Mouse (Mus musculus) kidney, adult 2 months (tissue): ENCODE measurements around the gene Bst2. TPM values are rescaled to one million over a fixed set of nuclear protein-coding genes. Genes with fewer than 3 reads are reported as not detected.
"Not testable (repeated sequence)": the region's sequence is repeated elsewhere in the genome, so short reads cannot be mapped to it uniquely, and the experiment has no call there.

Experiments used
- DNase-seq: peaks from one replicate; pipeline ENCODE4 v3.0.0; 2021
- H3K27ac ChIP-seq: fragments of 200-500 bp; 2 replicates; pipeline ENCODE4 v1.5.1; 2012; ENCODE audit warnings: low read depth, low read length, control low read depth, inconsistent platforms; ENCODE audit not compliant: insufficient read depth
- H3K27me3 ChIP-seq: fragments of 200-500 bp; replicated peaks from 2 replicates; pipeline ENCODE4 v1.6.1; 2012; ENCODE audit warnings: mild to moderate bottlenecking, moderate library complexity, low read length, inconsistent platforms; ENCODE audit not compliant: control insufficient read depth, insufficient read depth
- H3K36me3 ChIP-seq: fragments of 200-500 bp; 2 replicates; pipeline ENCODE4 v1.6.1; 2012; ENCODE audit warnings: mild to moderate bottlenecking, moderate library complexity, low read length, inconsistent platforms; ENCODE audit not compliant: control insufficient read depth, insufficient read depth
- H3K4me1 ChIP-seq: fragments of 200-500 bp; 2 replicates; pipeline ENCODE4 v1.6.1; 2011; ENCODE audit warnings: low read length; ENCODE audit not compliant: control insufficient read depth, insufficient read depth
- H3K4me3 ChIP-seq: fragments of 200-500 bp; 2 replicates; pipeline ENCODE4 v1.5.1; 2011; ENCODE audit warnings: mild to moderate bottlenecking, low read depth, low read length, control low read depth; ENCODE audit not compliant: insufficient read depth
- CTCF ChIP-seq: fragments of 200-500 bp; conservative IDR thresholded peaks from 2 replicates; pipeline ENCODE4 v1.5.1; 2011; ENCODE audit warnings: low read depth, mild to moderate bottlenecking, control low read depth, low read length, moderate library complexity, mixed read lengths; ENCODE audit not compliant: insufficient read depth, insufficient read length
- POLR2A ChIP-seq: fragments of 200-500 bp; IDR thresholded peaks from one replicate; pipeline ENCODE4 v1.6.1; 2011; ENCODE audit warnings: low read depth, low read length, control low read depth
- WGBS: fragments of 180-500 bp; shearing (Covaris S2); methylation state at CpG from one replicate; pipeline ENCODE4 v1.1.7; 2018; 5-methylcytosine and 5-hydroxymethylcytosine counted together
- polyA plus RNA-seq: library from polyadenylated mRNA; depleted of rRNA; stranded (reverse); fragments of >200 nt; gene quantifications from 2 replicates; pipeline ENCODE4 v1.2.3, GENCODE M21; 2012

The Bst2 gene
- polyA plus RNA-seq, 1 experiment: 184 TPM

DNA sequence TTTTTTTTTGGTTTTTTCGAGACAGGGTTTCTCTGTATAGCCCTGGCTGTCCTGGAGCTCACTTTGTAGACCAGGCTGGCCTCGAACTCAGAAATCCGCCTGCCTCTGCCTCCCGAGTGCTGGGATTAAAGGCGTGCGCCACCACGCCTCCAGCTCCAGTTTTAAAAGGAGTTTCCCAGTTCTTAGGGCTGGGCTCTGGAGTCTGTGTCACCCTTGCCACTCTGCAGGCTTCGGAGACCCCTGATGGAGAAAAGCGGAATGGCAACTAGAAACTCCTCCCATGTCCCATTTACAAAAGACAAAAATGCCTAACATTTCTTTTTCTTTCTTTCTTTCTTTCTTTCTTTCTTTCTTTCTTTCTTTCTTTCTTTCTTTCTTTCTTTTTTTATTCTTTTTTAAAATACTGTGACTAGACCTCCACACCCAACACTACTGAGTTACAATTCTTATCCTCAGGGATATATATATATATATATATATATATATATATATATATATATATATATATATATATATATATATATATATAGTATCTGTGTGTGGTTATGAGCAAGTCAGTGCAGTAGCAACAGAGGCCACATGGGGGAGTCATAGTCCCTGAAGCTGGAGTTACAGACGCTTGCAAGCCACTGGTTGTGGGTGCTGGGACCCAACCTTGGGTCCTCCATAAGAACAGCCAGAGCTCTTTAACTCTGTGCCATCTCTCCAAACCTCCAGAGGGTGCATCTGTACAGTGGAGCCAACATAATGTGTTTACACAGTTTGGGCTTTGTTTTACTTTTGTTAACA is 18.0 kb downstream of the Bst2 start:
- not testable (repeated sequence) for H3K4me1 ChIP-seq, H3K36me3 ChIP-seq, H3K4me3 ChIP-seq, H3K27ac ChIP-seq, H3K27me3 ChIP-seq
- 29% methylated on average over 10 of the region's 10 CpGs for WGBS
- TF ChIP-seq CTCF: peak; percentile 71
- DNase-seq: peak; percentile 77

DNA sequence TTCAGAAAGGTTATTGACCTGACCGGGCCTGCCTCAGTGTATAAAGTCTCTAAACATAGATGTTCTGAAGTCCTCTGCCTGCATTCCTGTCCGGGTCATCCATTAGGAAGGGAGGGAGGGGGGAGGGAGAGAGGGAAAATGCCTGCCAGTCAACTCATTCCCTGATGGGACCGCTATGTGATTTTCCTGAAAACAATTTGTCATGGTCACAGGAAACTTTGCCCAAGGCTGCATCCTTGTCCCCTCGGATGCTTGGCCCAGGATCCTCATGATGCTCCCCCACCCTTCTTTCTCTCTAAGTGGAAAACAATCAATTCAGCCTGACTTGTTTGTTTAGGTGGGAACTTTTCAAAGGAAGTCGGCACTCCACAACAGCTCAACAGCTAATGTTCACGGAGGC is 20.5 kb downstream of the Bst2 start:
- 28% methylated on average over 6 of the region's 6 CpGs for WGBS
- Histone ChIP-seq H3K27me3 (no peaks in the 10 kb centered on the region), H3K36me3 (no peaks in the 10 kb centered on the region), H3K4me1 (no peaks in the 10 kb centered on the region), H3K4me3 (no peak overlapping the region), H3K27ac (no peak overlapping the region)
- no peak for TF ChIP-seq POLR2A
- no peak for TF ChIP-seq CTCF
- DNase-seq: peak; percentile 84

DNA sequence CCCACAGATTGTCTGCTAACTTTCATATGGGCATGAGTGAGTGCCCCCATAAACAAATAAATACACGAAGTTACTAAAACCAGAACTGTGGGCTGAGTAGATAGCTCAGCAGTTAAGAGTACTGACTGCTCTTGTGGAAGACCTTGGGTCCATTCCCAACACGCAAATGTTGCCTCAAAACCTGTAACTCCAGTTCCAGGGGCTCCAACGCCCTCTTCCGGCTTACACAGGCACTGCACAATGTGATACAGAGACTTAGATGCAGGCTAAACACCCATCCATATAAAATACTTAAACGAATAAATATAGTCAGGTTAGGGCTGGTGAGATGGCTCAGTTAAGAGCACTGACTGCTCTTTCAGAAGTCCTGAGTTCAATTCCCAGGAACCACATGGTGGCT is 22.2 kb downstream of the Bst2 start:
- Histone ChIP-seq H3K4me1 (no peaks in the 10 kb centered on the region), H3K27me3 (no peaks in the 10 kb centered on the region), H3K27ac (no peak overlapping the region), H3K4me3 (no peak overlapping the region), H3K36me3 (no peaks in the 10 kb centered on the region)
- TF ChIP-seq CTCF: 0 out of 2 replicates have a peak, but pooled peaks have one; percentile 4
- TF ChIP-seq POLR2A: no peak
- 78% methylated on average over 5 of the region's 5 CpGs for WGBS
- DNase-seq: no peak

DNA sequence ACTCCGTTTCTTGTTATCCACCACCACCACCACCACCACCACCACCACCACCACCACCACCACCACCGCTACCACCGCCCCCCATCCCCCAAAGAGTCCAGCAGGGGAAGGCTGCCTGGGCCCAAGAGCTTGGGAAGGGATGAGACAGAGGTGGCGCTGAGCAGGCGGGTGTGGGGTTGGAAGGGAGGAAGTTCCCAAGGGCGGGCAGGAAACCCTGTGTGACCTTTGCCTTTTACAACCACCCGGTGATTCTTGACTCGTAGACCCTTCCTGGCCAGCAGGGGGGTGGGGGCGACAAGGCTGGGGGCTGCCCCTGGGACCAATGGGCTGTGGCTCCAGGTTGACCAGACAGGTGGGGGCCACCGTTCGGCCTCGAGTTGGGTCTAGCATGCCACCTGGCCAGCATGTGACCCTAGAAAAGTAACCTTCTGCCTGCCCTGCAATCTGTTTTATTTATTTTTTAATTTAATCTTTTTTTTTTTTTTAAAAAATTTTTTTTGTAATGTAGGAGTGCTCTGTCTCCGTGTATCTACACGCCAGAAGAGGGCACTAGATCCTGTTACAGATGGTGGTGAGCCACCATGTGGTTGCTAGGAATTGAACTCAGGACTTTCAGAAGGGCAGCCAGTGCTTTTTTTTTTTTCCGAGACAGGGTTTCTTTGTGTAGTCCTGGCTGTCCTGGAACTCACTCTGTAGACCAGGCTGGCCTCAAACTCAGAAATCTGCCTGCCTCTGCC is 24.1 kb downstream of the Bst2 start:
- Histone ChIP-seq H3K27me3 (no peaks in the 10 kb centered on the region), H3K4me1 (no peaks in the 10 kb centered on the region), H3K36me3 (no peaks in the 10 kb centered on the region), H3K4me3 (no peak overlapping the region), H3K27ac (peak overlapping the region; percentile 57; the same call in 1 of the 2 replicates)
- peak; percentile 69 for DNase-seq
- TF ChIP-seq POLR2A (no peak), CTCF (0 out of 2 replicates have a peak, but pooled peaks have one; percentile 6)
- 53% methylated on average over 15 of the region's 15 CpGs for WGBS

DNA sequence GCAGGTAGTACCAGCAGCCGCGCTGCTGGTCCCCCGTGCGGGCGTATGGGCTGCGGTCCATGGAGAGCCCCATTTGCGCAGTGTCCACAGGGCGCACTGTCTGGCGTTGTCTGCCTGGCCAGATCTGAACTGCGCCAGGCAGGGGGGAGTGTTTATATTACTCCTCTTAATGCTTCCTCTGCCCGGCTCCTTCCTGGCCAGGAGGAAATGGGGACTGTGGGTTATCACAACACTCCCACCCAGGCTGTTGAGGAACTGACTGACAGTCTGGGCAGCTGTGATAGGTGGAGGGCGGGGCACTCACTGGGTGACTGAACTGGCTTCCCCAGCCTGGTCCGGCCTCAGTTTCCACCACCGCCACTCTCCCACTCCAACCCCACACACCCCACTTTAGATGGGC is 25.6 kb downstream of the Bst2 start, which contains the start of gene Plvap:
TSS of gene Plvap (minus strand) at position 109 of the 400 bp plus-strand sequence.
- peak within 1 kb of the TSS; percentile 63 for H3K4me3 ChIP-seq
- peak; percentile 81 for DNase-seq
- H3K27ac ChIP-seq: peak within 1 kb of the TSS; percentile 77

DNA sequence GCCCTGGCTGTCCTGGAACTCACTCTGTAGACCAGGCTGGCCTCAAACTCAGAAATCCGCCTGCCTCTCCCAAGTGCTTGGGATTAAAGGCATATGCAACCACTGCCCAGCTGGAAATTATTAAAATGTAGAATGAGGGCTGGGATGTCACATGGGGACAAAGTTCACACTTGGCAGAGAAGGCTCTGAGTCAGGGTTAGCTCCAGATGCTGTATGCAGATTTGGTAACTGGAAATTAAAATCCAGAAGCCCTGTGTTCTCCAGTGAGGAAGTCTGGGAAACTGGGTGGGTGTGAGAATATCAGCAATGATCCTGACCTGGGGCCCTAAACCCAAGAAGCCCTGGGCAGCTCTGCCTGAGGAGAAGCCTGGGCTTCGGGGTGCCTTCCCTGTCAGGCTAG is 27.9 kb downstream of the Bst2 start:
- 0 out of 2 replicates have a peak, but pooled peaks cover 3% of the 10 kb centered on the region for H3K4me1 ChIP-seq
- TF ChIP-seq POLR2A: no peak
- TF ChIP-seq CTCF: no peak
- no peak for DNase-seq
- no peaks in the 10 kb centered on the region for H3K27me3 ChIP-seq
- 56% methylated on average over 2 of the region's 2 CpGs for WGBS
- no peaks in the 10 kb centered on the region for H3K36me3 ChIP-seq
- no peak overlapping the region for H3K27ac ChIP-seq
- peak overlapping the region; percentile 34 for H3K4me3 ChIP-seq

More for the DNA sequence above, 25.6 kb downstream of the Bst2 start, which contains the start of gene Plvap:
- 29% methylated on average over 14 of the region's 14 CpGs for WGBS
- Histone ChIP-seq H3K36me3 (no peaks in the 10 kb centered on the region), H3K4me1 (0 out of 2 replicates have a peak, but pooled peaks cover 3% of the 10 kb centered on the region), H3K27me3 (no peaks in the 10 kb centered on the region)
- peak; percentile 50 for TF ChIP-seq POLR2A
- no peak for TF ChIP-seq CTCF

DNA sequence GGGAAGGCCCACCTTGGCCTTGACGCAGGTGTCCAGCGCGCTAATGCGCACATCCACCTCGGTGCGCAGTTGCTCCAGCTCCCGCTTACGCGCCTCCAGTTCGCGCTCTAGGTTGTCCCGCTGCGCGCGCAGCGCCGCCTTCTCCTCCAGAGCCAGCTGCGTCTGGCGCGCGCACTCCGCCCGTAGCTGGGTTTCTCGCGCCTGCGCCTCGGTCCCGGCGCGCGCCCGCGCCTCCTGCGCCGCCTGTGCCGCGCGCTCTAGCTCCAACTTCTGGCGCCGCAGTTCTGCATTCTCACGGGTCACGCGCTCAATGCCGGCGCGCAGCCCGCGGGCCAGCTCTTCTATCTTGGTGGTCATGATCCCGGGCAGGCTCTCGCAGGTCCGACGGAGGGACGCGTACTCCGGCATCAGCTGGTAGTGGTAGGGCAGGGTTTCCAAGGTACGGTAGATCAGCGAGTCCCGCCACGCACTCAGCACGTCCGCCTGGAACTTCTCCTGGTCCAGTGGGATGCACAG is 29.6 kb downstream of the Bst2 start:
- 1% methylated on average over 61 of the region's 61 CpGs for WGBS
- DNase-seq: peak; percentile 80
- peak overlapping the region; percentile 24; the same call in 1 of the 2 replicates for H3K27ac ChIP-seq
- TF ChIP-seq CTCF: no peak
- no peak for TF ChIP-seq POLR2A
- no peaks in the 10 kb centered on the region for H3K27me3 ChIP-seq
- H3K4me1 ChIP-seq: 0 out of 2 replicates have a peak, but pooled peaks cover 3% of the 10 kb centered on the region
- no peaks in the 10 kb centered on the region for H3K36me3 ChIP-seq
- peak overlapping the region; percentile 65 for H3K4me3 ChIP-seq
